Mouse (Mus musculus): Measurements from ENCODE around the gene Snx4. TPM values are rescaled to one million over a fixed set of nuclear protein-coding genes. Genes with fewer than 3 reads are reported as not detected.
A peak's percentile ranks its signal among the peaks of the same experiment; 100 is the strongest.

Snx4 gene
- polyA plus RNA-seq, 1 experiment from 2014 or later: 80.6 TPM

DNA sequence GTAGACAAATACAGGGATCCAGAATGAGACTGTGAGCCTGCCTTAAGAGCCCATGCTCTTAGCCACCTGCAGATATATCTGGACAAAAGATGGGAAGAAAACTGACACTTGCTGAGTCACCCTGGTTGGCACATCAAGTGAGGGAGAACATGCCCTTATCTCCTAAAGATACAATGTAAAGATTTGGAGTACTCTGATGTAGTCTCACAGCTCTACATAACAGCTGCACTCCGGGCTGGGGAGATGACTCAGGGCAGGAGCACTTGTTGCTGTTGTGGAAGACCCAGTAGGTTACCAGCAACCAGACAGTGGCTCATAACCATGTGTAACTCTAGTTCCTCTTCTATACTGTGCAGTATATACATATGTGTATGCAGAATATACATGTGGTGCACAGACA, 31.8 kb downstream of the Snx4 start:
- H3K36me3 ChIP-seq: peaks cover 60% of the 10 kb centered on the region
- no peaks in the 10 kb centered on the region for H3K4me1 ChIP-seq
- no peaks in the 10 kb centered on the region for H3K27me3 ChIP-seq (replicated peaks)
- ATAC-seq (ENCODE audit: low FRiP score): no peak
- no peak overlapping the region for H3K4me3 ChIP-seq (replicated peaks)
- no peaks in the 10 kb centered on the region for H3K9me3 ChIP-seq (replicated peaks)
- WGBS: 89% methylated on average over 1 of the region's 1 CpGs
- H3K9ac ChIP-seq (replicated peaks): no peak overlapping the region
- H3K27ac ChIP-seq (replicated peaks): no peak overlapping the region
- no peak overlapping the region for H3K4me2 ChIP-seq

DNA sequence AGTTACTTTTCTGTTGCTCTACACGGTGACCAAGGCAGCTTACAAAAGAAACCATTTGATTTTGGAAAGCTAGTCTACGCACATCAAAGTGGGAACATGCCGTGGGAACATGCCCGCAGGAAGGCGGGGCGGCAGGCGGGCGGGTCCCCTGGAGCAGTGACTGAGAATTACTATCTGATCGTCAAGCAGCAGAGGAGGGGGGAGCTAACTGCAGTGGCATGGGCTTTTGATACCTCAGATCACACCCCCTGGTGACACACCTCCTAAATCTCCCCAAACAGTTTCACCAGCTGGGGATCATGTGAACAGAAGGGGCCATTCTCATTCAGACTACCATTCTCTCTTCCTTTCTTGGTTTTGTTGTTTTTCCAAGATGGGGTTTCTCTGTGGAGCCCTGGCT, 37.3 kb downstream of the Snx4 start:
- WGBS: 76% methylated on average over 9 of the region's 9 CpGs
- H3K4me3 ChIP-seq (replicated peaks): no peak overlapping the region
- H3K9ac ChIP-seq (replicated peaks): no peak overlapping the region
- ATAC-seq (ENCODE audit: low FRiP score): no peak
- H3K4me2 ChIP-seq: no peak overlapping the region
- no peaks in the 10 kb centered on the region for H3K27me3 ChIP-seq (replicated peaks)
- no peaks in the 10 kb centered on the region for H3K9me3 ChIP-seq (replicated peaks)
- no peaks in the 10 kb centered on the region for H3K4me1 ChIP-seq
- H3K36me3 ChIP-seq: peaks cover 78% of the 10 kb centered on the region
- H3K27ac ChIP-seq (replicated peaks): no peak overlapping the region

DNA sequence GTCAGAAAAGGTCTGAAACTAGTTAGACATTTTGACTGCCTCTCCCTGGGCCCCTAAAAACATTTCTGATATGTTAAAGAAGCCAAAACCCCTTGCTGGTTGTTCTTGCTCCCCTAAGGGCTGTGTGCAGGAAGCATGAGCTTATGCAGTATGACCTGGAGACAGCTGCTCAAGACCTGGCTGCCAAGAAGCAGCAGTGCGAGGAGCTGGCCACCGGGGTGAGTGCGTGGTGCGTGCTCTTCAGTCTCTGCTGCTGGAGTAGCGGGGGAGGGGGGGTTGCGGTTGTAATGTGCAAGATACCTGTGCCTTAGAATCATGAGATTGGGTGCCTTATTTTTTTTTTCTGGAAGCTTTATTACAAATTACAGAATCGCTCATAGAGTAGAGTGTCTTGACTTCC, 38.7 kb downstream of the Snx4 start:
- no peaks in the 10 kb centered on the region for H3K4me1 ChIP-seq
- H3K27me3 ChIP-seq (replicated peaks): no peaks in the 10 kb centered on the region
- ATAC-seq (ENCODE audit: low FRiP score): no peak
- H3K9ac ChIP-seq (replicated peaks): no peak overlapping the region
- H3K36me3 ChIP-seq: peaks cover 88% of the 10 kb centered on the region
- WGBS: 89% methylated on average over 7 of the region's 7 CpGs
- H3K9me3 ChIP-seq (replicated peaks): no peaks in the 10 kb centered on the region
- H3K4me2 ChIP-seq: no peak overlapping the region
- H3K27ac ChIP-seq (replicated peaks): no peak overlapping the region
- no peak overlapping the region for H3K4me3 ChIP-seq (replicated peaks)

DNA sequence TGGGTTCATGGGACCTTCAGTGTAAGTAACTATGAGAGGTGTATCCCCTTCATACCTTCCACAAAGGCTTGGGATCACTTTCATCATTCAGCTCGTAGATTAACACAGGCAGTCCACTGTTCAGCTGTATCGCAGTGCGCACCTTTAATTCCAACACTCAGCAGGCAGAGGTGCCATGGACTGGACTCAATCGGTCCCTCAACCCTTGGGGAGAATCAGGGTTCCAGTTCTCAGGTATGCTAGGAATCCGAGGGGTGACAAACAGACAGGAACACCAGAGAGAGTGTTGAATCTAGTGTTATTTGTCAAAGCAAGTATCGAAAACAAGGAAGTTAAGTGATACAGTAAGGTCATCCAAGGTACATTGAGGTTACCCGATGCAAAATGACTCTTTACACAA, 41.0 kb downstream of the Snx4 start:
- WGBS: 97% methylated on average over 7 of the region's 7 CpGs
- ATAC-seq (ENCODE audit: low FRiP score): no peak

GRCm38 (mm10) chr16:33294681-33295080, 43.4 kb downstream of the Snx4 start:
- H3K4me1 ChIP-seq: no peaks in the 10 kb centered on the region
- no peak overlapping the region for H3K4me3 ChIP-seq (replicated peaks)
- no peak overlapping the region for H3K9ac ChIP-seq (replicated peaks)
- no peak overlapping the region for H3K4me2 ChIP-seq
- H3K36me3 ChIP-seq: peaks cover 85% of the 10 kb centered on the region
- H3K27ac ChIP-seq (replicated peaks): no peak overlapping the region
- H3K9me3 ChIP-seq (replicated peaks): no peaks in the 10 kb centered on the region
- WGBS: 96% methylated on average over 7 of the region's 7 CpGs
- no peak for ATAC-seq (ENCODE audit: low FRiP score)
- no peaks in the 10 kb centered on the region for H3K27me3 ChIP-seq (replicated peaks)

More for the DNA sequence above, 41.0 kb downstream of the Snx4 start:
- Histone ChIP-seq H3K9me3 (replicated peaks) (no peaks in the 10 kb centered on the region), H3K27me3 (replicated peaks) (no peaks in the 10 kb centered on the region), H3K4me2 (no peak overlapping the region), H3K36me3 (peaks cover 93% of the 10 kb centered on the region), H3K27ac (replicated peaks) (no peak overlapping the region), H3K4me1 (no peaks in the 10 kb centered on the region), H3K9ac (replicated peaks) (no peak overlapping the region), H3K4me3 (replicated peaks) (no peak overlapping the region)

DNA sequence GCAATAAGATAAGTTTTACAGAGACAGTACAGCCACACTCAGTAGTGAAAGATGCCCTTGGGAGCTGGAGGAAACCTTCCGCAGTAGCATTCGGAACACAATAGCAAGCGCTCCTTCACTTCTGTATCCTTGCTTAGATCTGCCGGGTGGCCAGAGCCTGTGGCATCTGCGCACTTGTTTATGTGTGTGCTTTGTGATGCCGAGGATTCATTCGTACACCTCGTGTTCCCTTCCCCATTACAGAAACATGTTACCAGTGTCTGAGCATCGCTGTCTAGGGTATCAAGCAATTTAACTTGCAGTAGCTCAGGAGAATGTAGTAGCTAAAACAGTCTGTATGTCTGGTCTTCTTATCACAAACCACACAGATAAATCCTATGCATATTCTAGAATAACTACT, 44.1 kb downstream of the Snx4 start:
- peaks cover 86% of the 10 kb centered on the region for H3K36me3 ChIP-seq
- no peak overlapping the region for H3K4me3 ChIP-seq (replicated peaks)
- no peak overlapping the region for H3K9ac ChIP-seq (replicated peaks)
- no peaks in the 10 kb centered on the region for H3K4me1 ChIP-seq
- no peaks in the 10 kb centered on the region for H3K9me3 ChIP-seq (replicated peaks)
- no peak overlapping the region for H3K27ac ChIP-seq (replicated peaks)
- ATAC-seq (ENCODE audit: low FRiP score): no peak
- H3K27me3 ChIP-seq (replicated peaks): no peaks in the 10 kb centered on the region
- WGBS: 96% methylated on average over 9 of the region's 9 CpGs
- no peak overlapping the region for H3K4me2 ChIP-seq

- no peaks in the 10 kb centered on the region for H3K4me1 ChIP-seq
- no peaks in the 10 kb centered on the region for H3K9me3 ChIP-seq (replicated peaks)
- no peak overlapping the region for H3K4me2 ChIP-seq
- H3K27me3 ChIP-seq (replicated peaks): no peaks in the 10 kb centered on the region
- ATAC-seq (ENCODE audit: low FRiP score): no peak
- 97% methylated on average over 1 of the region's 1 CpGs for WGBS
- H3K36me3 ChIP-seq: peaks cover 66% of the 10 kb centered on the region
- no peak overlapping the region for H3K9ac ChIP-seq (replicated peaks)
- no peak overlapping the region for H3K27ac ChIP-seq (replicated peaks)
- no peak overlapping the region for H3K4me3 ChIP-seq (replicated peaks)
These were observed 46.3 kb downstream of the Snx4 start for GRCm38 (mm10) chr16:33297493-33297892.

DNA sequence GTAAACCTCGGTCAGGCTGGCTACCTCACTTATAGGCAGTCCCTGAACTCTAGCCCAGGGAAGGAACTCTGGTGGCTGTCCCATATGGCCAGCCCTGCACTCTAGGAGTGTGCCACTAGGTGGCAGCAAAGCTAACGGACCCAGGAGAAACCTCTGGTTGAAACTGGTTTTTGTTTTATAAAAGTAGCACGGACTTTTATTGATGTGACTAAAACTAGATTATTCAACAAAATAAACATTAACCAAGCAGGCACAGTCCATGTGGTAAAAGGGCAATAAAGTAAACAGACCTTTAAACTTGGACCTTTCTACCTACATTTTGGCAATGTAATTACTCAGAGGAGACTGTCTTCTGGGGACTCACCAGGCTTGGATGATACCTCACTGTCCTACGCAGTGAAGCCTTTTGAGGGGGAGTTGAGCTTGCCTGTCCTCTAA, 55.4 kb downstream of the Snx4 start:
- H3K4me3 ChIP-seq (replicated peaks): no peak overlapping the region
- no peaks in the 10 kb centered on the region for H3K27me3 ChIP-seq (replicated peaks)
- H3K4me2 ChIP-seq: 0 out of 2 replicates have a peak overlapping the region, but pooled peaks have one; percentile 11
- H3K9me3 ChIP-seq (replicated peaks): no peaks in the 10 kb centered on the region
- no peak overlapping the region for H3K27ac ChIP-seq (replicated peaks)
- ATAC-seq (ENCODE audit: low FRiP score): no peak
- H3K9ac ChIP-seq (replicated peaks): no peak overlapping the region
- 14% methylated on average over 4 of the region's 4 CpGs for WGBS
- H3K4me1 ChIP-seq: peaks cover 11% of the 10 kb centered on the region
- peaks cover 10% of the 10 kb centered on the region; the same call in 1 of the 2 replicates for H3K36me3 ChIP-seq

DNA sequence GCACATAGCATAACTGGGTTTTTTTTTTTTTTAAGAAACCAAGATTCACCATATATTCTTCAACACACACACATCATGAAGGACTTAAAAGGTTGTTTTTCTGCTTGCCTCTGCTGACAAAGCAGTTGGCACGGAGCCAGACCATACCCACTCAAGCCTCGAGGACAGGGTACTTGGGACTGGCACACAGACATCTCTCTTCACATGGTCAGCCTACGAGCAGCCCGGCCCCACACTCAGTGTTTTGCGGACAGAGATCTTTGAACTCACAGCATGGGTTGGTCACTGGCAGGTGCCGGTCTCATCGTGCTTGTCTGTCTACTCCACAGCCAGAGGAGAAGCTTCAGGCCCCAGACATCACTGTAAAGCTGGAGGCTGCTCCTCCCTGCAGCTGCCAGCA, 56.5 kb downstream of the Snx4 start:
- WGBS: 72% methylated on average over 7 of the region's 7 CpGs
- Histone ChIP-seq H3K4me2 (no peak overlapping the region), H3K4me1 (peaks cover 11% of the 10 kb centered on the region), H3K9me3 (replicated peaks) (no peaks in the 10 kb centered on the region), H3K36me3 (peaks cover 10% of the 10 kb centered on the region; the same call in 1 of the 2 replicates), H3K27me3 (replicated peaks) (no peaks in the 10 kb centered on the region), H3K4me3 (replicated peaks) (no peak overlapping the region), H3K9ac (replicated peaks) (no peak overlapping the region), H3K27ac (replicated peaks) (no peak overlapping the region)
- no peak for ATAC-seq (ENCODE audit: low FRiP score)

DNA sequence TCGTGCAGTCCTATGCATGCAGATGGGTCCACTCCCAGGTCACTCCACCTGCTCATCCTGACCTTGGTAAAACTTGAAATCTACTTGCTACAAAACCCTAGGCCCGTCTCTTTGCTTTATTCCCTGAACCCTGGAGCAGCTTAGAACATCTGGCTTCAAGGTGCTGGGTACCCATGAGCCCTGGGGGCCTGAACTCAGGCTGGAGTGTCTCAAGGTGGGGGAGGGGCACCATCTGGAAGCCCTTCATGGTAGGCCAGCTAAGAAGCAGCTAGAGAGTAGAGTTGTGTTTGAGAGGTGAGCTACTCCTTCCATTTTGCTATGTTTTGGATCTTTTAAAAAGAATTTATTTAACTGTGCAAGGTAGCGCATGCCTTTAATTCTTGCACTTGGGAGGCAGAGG, 57.8 kb downstream of the Snx4 start:
- H3K27ac ChIP-seq (replicated peaks): no peak overlapping the region
- no peak overlapping the region for H3K4me3 ChIP-seq (replicated peaks)
- H3K4me2 ChIP-seq: no peak overlapping the region
- no peaks in the 10 kb centered on the region for H3K9me3 ChIP-seq (replicated peaks)
- H3K27me3 ChIP-seq (replicated peaks): no peaks in the 10 kb centered on the region
- 0 out of 2 replicates have a peak, but pooled peaks have one; percentile 12 for ATAC-seq (ENCODE audit: low FRiP score)
- H3K36me3 ChIP-seq: peaks cover 10% of the 10 kb centered on the region; the same call in 1 of the 2 replicates
- WGBS: 68% methylated on average over 3 of the region's 3 CpGs
- peaks cover 11% of the 10 kb centered on the region for H3K4me1 ChIP-seq
- no peak overlapping the region for H3K9ac ChIP-seq (replicated peaks)

- Histone ChIP-seq H3K36me3 (no peaks in the 10 kb centered on the region), H3K4me3 (replicated peaks) (no peak overlapping the region), H3K4me1 (no peaks in the 10 kb centered on the region), H3K9ac (replicated peaks) (no peak overlapping the region), H3K27ac (replicated peaks) (no peak overlapping the region), H3K27me3 (replicated peaks) (no peaks in the 10 kb centered on the region), H3K4me2 (no peak overlapping the region), H3K9me3 (replicated peaks) (no peaks in the 10 kb centered on the region)
- ATAC-seq (ENCODE audit: low FRiP score): no peak
- WGBS: 90% methylated on average over 4 of the region's 4 CpGs
These were observed 64.4 kb downstream of the Snx4 start for GRCm38 (mm10) chr16:33315611-33316010.

- H3K9ac ChIP-seq (replicated peaks): no peak overlapping the region
- H3K36me3 ChIP-seq: no peaks in the 10 kb centered on the region
- H3K4me3 ChIP-seq (replicated peaks): no peak overlapping the region
- WGBS: 70% methylated on average over 3 of the region's 3 CpGs
- H3K4me2 ChIP-seq: no peak overlapping the region
- no peak overlapping the region for H3K27ac ChIP-seq (replicated peaks)
- no peaks in the 10 kb centered on the region for H3K27me3 ChIP-seq (replicated peaks)
- H3K9me3 ChIP-seq (replicated peaks): no peaks in the 10 kb centered on the region
- no peak for ATAC-seq (ENCODE audit: low FRiP score)
- H3K4me1 ChIP-seq: no peaks in the 10 kb centered on the region
These were observed 66.4 kb downstream of the Snx4 start for GRCm38 (mm10) chr16:33317646-33318045.

DNA sequence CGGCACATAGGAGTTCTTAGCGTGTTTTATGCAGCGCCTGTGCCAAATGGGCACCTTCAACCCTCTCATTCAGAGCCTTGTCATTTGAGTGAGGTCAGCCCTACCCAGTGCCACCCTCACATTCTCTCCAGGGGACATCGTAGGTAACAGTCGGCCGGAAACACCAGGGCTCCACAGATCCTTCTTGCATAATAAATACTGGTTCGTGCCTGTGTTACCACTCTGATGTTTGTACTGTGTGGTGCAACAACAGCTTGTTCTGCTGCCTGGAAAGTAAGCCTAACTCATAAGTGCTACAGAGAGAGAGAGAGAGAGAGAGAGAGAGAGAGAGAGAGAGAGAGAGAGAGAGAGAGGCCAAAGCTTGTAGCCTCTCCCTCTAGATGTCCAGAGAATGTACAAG, 66.8 kb downstream of the Snx4 start:
- Histone ChIP-seq H3K9ac (replicated peaks) (no peak overlapping the region), H3K4me1 (no peaks in the 10 kb centered on the region), H3K4me2 (no peak overlapping the region), H3K27ac (replicated peaks) (no peak overlapping the region), H3K27me3 (replicated peaks) (no peaks in the 10 kb centered on the region), H3K4me3 (replicated peaks) (no peak overlapping the region), H3K36me3 (no peaks in the 10 kb centered on the region), H3K9me3 (replicated peaks) (no peaks in the 10 kb centered on the region)
- ATAC-seq (ENCODE audit: low FRiP score): no peak
- 91% methylated on average over 7 of the region's 7 CpGs for WGBS

Measured in neural tube, embryonic 15.5 days (tissue).